Mouse (Mus musculus) adipose tissue, adult 10 weeks (tissue): ENCODE measurements around the gene Hist1h3i. TPM values are rescaled to one million over a fixed set of nuclear protein-coding genes. Genes with fewer than 3 reads are reported as not detected.

Experiments used
- polyA plus RNA-seq: library from polyadenylated mRNA; stranded (reverse); fragments of 350-450 nt; fragmentation: Illumina TruSeq; extraction: RNeasy Lipid Tissue Mini Kit (QIAGEN cat#74804); gene quantifications from one replicate; pipeline ENCODE4 v1.2.3, GENCODE M21; 2014; ENCODE audit warnings: low read depth, low replicate concordance

Gene Hist1h3i
- not detected for polyA plus RNA-seq

GRCm38 (mm10) chr13:21783255-21783617 is at the start of gene Hist1h3i:
Gene Hist1h3i (minus strand): TSS chr13:21783370.

GRCm38 (mm10) chr13:21831418-21832394 is 48.5 kb upstream of the Hist1h3i start, which contains the start of gene Hist1h4n:
Gene Hist1h4n (minus strand): TSS chr13:21832196.

GRCm38 (mm10) chr13:21811539-21811938 is 28.4 kb upstream of the Hist1h3i start, which contains the start of gene Hist1h4m:
Gene Hist1h4m (plus strand): TSS chr13:21811746.

GRCm38 (mm10) chr13:21810073-21810472 is 26.9 kb upstream of the Hist1h3i start, which contains the start of the genes Hist1h2bq and Hist1h2ao:
Gene Hist1h2bq (minus strand): TSS chr13:21810197.
Gene Hist1h2ao (plus strand): TSS chr13:21810465.

GRCm38 (mm10) chr13:21786899-21787629 is 3.9 kb upstream of the Hist1h3i start, which contains the start of the genes Hist1h2an and Hist1h2bp:
Gene Hist1h2an (minus strand): TSS chr13:21787218.
Gene Hist1h2bp (plus strand): TSS chr13:21787461.

GRCm38 (mm10) chr13:21779767-21780731 is 3.1 kb downstream of the Hist1h3i start, which contains the start of gene Hist1h1b:
Gene Hist1h1b (minus strand): TSS chr13:21780625.

GRCm38 (mm10) chr13:21753524-21754285 is 29.5 kb downstream of the Hist1h3i start, which contains the start of the genes Hist1h2ak and Hist1h2bn:
Gene Hist1h2ak (minus strand): TSS chr13:21753827.
Gene Hist1h2bn (plus strand): TSS chr13:21754123.

GRCm38 (mm10) chr13:21750159-21751017 is 32.8 kb downstream of the Hist1h3i start, which contains the start of gene Hist1h4k:
Gene Hist1h4k (minus strand): TSS chr13:21750505.

GRCm38 (mm10) chr13:21734906-21735767 is 48.0 kb downstream of the Hist1h3i start, which contains the start of gene Hist1h4j:
Gene Hist1h4j (plus strand): TSS chr13:21735064.

Other genes with a start within 250 kb of the Hist1h3i start
- gene Olfr1366, start 240.6 kb downstream of the Hist1h3i start, polyA plus RNA-seq: not detected
- gene Olfr1535, start 223.5 kb downstream of the Hist1h3i start, polyA plus RNA-seq: not detected
- not detected for gene Olfr1364, start 201.6 kb downstream of the Hist1h3i start, polyA plus RNA-seq
- gene Olfr1362, start 169.3 kb downstream of the Hist1h3i start, polyA plus RNA-seq: not detected
- gene Olfr11, start 140.9 kb downstream of the Hist1h3i start, polyA plus RNA-seq: not detected
- gene Olfr1361, start 120.0 kb downstream of the Hist1h3i start, polyA plus RNA-seq: not detected
- gene Olfr1360, start 106.0 kb downstream of the Hist1h3i start, polyA plus RNA-seq: not detected
- not detected for gene Olfr1359, start 85.3 kb downstream of the Hist1h3i start, polyA plus RNA-seq
- gene Hist1h2bl, start 67.2 kb downstream of the Hist1h3i start, polyA plus RNA-seq: not detected
- gene Hist1h2ai, start 66.9 kb downstream of the Hist1h3i start, polyA plus RNA-seq: not detected
- gene Hist1h3h, start 65.7 kb downstream of the Hist1h3i start, polyA plus RNA-seq: not detected
- gene Hist1h2bm, start 61.3 kb downstream of the Hist1h3i start, polyA plus RNA-seq: not detected
- gene Hist1h4j, start 48.3 kb downstream of the Hist1h3i start, polyA plus RNA-seq: 1.1 TPM
- gene Hist1h4k, start 32.9 kb downstream of the Hist1h3i start, polyA plus RNA-seq: not detected
- gene Hist1h2ak, start 29.5 kb downstream of the Hist1h3i start, polyA plus RNA-seq: not detected
- gene Hist1h2bn, start 29.2 kb downstream of the Hist1h3i start, polyA plus RNA-seq: not detected
- gene Hist1h1b, start 2.7 kb downstream of the Hist1h3i start, polyA plus RNA-seq: not detected
- gene Hist1h2an, start 3.8 kb upstream of the Hist1h3i start, polyA plus RNA-seq: not detected
- gene Hist1h2bp, start 4.1 kb upstream of the Hist1h3i start, polyA plus RNA-seq: 1.7 TPM
- gene Hist1h2bq, start 26.8 kb upstream of the Hist1h3i start, polyA plus RNA-seq: 1.0 TPM
- not detected for gene Hist1h2ao, start 27.1 kb upstream of the Hist1h3i start, polyA plus RNA-seq
- gene Hist1h4m, start 28.4 kb upstream of the Hist1h3i start, polyA plus RNA-seq: not detected
- gene Hist1h4n, start 48.8 kb upstream of the Hist1h3i start, polyA plus RNA-seq: 2.9 TPM
- gene Hist1h2ap, start 50.1 kb upstream of the Hist1h3i start, polyA plus RNA-seq: not detected
- gene Hist1h2br, start 50.4 kb upstream of the Hist1h3i start, polyA plus RNA-seq: 0.46 TPM
- gene Zfp184, start 161.7 kb upstream of the Hist1h3i start, polyA plus RNA-seq: 3.0 TPM
- 3.5 TPM for gene Pom121l2, start 197.8 kb upstream of the Hist1h3i start, polyA plus RNA-seq
- gene Prss16, start 226.4 kb upstream of the Hist1h3i start, polyA plus RNA-seq: not detected